Mouse (Mus musculus) liver, embryonic 15.5 days (tissue): Measurements from ENCODE around the gene Ccdc185. TPM values are rescaled to one million over a fixed set of nuclear protein-coding genes. Genes with fewer than 3 reads are reported as not detected.

Source experiments
- ATAC-seq: fragments of 200-750 bp; cut with Nextera tagmentation; 2 replicates; pipeline ENCODE4 v1.8.0; 2017; ENCODE audit warnings: moderate number of reproducible peaks, mild to moderate bottlenecking, moderate library complexity; ENCODE audit not compliant: insufficient read depth
- H3K27ac ChIP-seq: fragments of 300-500 bp; sonication (generic); replicated peaks from 2 replicates; pipeline ENCODE4 v1.5.1; 2015; ENCODE audit warnings: mild to moderate bottlenecking, inconsistent platforms
- H3K27me3 ChIP-seq: fragments of 300-500 bp; sonication (generic); 2 replicates; pipeline ENCODE4 v1.6.1; 2015; ENCODE audit warnings: mild to moderate bottlenecking, inconsistent platforms
- H3K36me3 ChIP-seq: fragments of 300-500 bp; sonication (generic); replicated peaks from 2 replicates; pipeline ENCODE4 v1.6.1; 2015; ENCODE audit warnings: moderate library complexity, mild to moderate bottlenecking, inconsistent platforms
- H3K4me1 ChIP-seq: fragments of 300-500 bp; sonication (generic); replicated peaks from 2 replicates; pipeline ENCODE4 v1.6.1; 2015; ENCODE audit warnings: inconsistent platforms
- H3K4me2 ChIP-seq: fragments of 300-500 bp; sonication (generic); 2 replicates; pipeline ENCODE4 v1.6.1; 2015; ENCODE audit warnings: moderate library complexity, mild to moderate bottlenecking, inconsistent platforms
- H3K4me3 ChIP-seq: fragments of 300-500 bp; sonication (generic); replicated peaks from 2 replicates; pipeline ENCODE4 v1.5.1; 2015; ENCODE audit warnings: mild to moderate bottlenecking, inconsistent platforms
- H3K9ac ChIP-seq: fragments of 300-500 bp; sonication (generic); 2 replicates; pipeline ENCODE4 v1.6.1; 2015; ENCODE audit warnings: moderate library complexity, mild to moderate bottlenecking, inconsistent platforms
- H3K9me3 ChIP-seq: fragments of 300-500 bp; sonication (generic); replicated peaks from 2 replicates; pipeline ENCODE4 v1.6.1; 2016; ENCODE audit warnings: inconsistent platforms
- WGBS: fragments of 180-500 bp; shearing (Covaris S2); methylation state at CpG from one replicate; pipeline ENCODE4 v1.1.7; 2015; ENCODE audit warnings: mixed read lengths; ENCODE audit not compliant: insufficient replicate concordance; 5-methylcytosine and 5-hydroxymethylcytosine counted together
- polyA plus RNA-seq: library from polyadenylated mRNA; unstranded; fragments of >200 nt; fragmentation: Nextera tagmentation; extraction: Ambion mirVana; gene quantifications from 2 replicates; pipeline ENCODE4 v1.2.1, GENCODE M21; 2015

The Ccdc185 gene
- not detected in 2 replicates for polyA plus RNA-seq

DNA sequence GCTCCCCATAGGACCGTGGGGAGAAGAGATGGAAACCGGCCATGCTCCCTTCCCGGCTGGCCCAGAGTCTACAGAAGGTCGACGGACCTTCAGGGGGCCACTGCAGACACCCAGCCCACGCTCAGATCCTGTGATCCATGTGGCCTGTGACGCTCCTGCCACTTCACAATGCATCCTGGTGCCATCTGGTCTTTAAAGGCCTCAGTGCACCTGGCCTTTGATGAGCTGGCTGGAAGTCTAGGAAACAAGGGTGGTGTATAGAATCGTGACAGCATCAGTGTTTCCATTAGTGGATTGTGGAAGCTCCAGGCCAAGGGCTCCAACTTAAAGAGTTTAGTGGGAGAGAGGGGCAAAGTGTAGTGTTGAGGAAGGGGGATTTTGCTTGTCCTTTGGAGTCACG, at the start of gene Ccdc185:
Gene Ccdc185 (minus strand): TSS at position 101 of the 400 bp plus-strand sequence.
- no peaks in the 10 kb centered on the region for H3K4me1 ChIP-seq
- no peak within 1 kb of the TSS for H3K4me3 ChIP-seq
- no peaks in the 10 kb centered on the region for H3K9me3 ChIP-seq
- H3K36me3 ChIP-seq, result no peaks in the 10 kb centered on the region
- no peaks in the 10 kb centered on the region for H3K27me3 ChIP-seq
- ATAC-seq, result no peak
- H3K27ac ChIP-seq, result no peak within 1 kb of the TSS
- no peak within 1 kb of the TSS for H3K9ac ChIP-seq
- 72% methylated on average over 9 of the region's 9 CpGs for WGBS
- H3K4me2 ChIP-seq, result no peak within 1 kb of the TSS

DNA sequence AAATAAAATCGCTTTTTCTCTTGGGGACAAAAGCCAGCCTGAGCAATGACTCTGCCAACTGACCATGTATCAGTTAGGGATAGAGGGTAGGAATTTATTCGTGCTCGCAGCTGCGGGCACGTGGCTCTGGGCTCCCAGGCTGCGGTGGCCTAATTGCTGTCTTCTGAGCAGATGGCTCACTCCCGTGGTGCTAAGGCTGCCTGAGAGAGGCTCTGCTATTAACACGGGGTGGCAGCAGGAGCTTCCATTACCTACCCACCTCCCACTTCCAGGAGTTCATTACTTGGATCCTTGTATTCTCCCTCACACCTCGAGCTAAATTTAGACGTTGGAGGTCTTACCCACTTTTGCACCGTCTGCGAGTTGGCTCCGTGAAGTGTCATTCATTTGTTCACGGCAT, 48.1 kb upstream of the Ccdc185 start:
- Histone ChIP-seq H3K27ac (no peak overlapping the region), H3K4me3 (no peak overlapping the region), H3K4me1 (no peaks in the 10 kb centered on the region), H3K9ac (no peak overlapping the region), H3K27me3 (no peaks in the 10 kb centered on the region), H3K36me3 (no peaks in the 10 kb centered on the region), H3K9me3 (no peaks in the 10 kb centered on the region), H3K4me2 (no peak overlapping the region)
- WGBS, result 70% methylated on average over 14 of the region's 14 CpGs
- ATAC-seq, result no peak

DNA sequence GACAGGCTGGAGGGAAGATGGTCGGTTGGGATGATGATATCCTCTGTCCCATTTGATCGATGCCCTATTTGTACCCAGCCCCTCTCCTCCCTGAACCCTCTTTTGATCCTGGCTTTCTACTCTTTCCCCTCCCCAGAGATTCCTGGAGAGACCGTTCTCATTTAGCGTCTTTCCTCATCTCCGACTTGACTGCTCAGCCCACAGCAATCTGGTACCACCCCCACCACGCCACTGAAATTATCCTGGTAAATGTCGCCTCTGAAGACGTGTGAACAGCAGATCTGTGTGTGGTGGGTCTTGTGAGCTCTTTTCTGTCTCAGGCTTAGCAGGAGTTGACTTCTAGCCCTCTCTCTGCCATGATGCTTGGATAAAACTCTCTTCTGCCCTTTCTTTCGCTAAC, 45.6 kb upstream of the Ccdc185 start:
- 70% methylated on average over 9 of the region's 9 CpGs for WGBS
- Histone ChIP-seq H3K4me2 (no peak overlapping the region), H3K4me3 (no peak overlapping the region), H3K9ac (no peak overlapping the region), H3K36me3 (no peaks in the 10 kb centered on the region), H3K9me3 (no peaks in the 10 kb centered on the region), H3K27ac (no peak overlapping the region), H3K4me1 (no peaks in the 10 kb centered on the region), H3K27me3 (no peaks in the 10 kb centered on the region)
- ATAC-seq, result no peak

DNA sequence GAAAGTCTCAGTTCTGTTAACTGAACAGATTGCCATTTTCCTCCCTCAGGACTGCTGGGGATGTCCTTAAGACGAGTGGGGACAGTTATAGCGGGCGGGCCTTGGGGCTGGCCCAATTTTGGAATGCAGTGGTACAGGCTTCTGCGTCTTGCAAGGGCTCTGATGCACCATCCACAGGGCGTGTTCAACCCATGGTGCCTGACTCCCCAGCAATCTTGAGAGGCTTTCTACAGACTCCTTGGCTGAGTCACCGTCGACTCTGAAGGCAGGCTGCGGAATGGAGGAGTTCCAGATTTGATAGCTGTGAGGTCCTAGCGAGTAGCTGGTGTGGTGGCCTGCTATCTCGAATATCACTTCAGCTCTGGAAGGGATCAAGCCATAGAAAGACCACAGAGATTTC, 45.2 kb upstream of the Ccdc185 start:
- H3K27ac ChIP-seq, result no peak overlapping the region
- no peak for ATAC-seq
- H3K9me3 ChIP-seq, result no peaks in the 10 kb centered on the region
- no peak overlapping the region for H3K4me2 ChIP-seq
- no peaks in the 10 kb centered on the region for H3K36me3 ChIP-seq
- no peaks in the 10 kb centered on the region for H3K4me1 ChIP-seq
- no peak overlapping the region for H3K9ac ChIP-seq
- H3K27me3 ChIP-seq, result no peaks in the 10 kb centered on the region
- 72% methylated on average over 10 of the region's 10 CpGs for whole genome bisulfite sequencing
- H3K4me3 ChIP-seq, result no peak overlapping the region

DNA sequence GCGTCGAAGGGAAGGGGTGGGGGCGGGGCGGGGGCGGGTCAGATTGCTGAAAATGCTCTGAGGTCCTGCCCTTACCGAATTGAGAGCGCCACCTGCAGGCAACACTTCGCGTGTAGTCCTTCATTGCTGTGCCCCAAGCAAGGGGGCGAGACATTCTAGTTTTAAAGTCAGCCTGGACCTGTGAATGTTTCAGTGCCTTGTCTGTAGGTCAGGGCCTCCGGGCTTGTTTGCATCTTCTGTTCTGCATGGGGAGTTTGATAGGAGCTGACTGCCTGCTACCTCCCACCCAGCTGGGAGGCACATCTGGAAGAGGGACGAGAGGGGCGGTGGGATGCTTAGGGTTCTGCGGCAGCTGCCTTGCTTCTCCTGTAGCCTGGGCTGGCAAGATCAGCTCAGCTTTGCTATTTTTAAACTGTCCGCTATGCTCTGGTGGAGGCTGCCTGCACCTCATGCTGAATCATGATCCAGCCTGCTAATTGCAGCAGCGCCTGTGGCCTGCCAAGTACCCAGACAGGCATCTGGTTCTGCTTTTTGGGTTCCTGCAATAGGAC, 43.6 kb upstream of the Ccdc185 start:
- no peak overlapping the region for H3K4me3 ChIP-seq
- H3K4me1 ChIP-seq, result no peaks in the 10 kb centered on the region
- H3K36me3 ChIP-seq, result no peaks in the 10 kb centered on the region
- no peak for ATAC-seq
- H3K4me2 ChIP-seq, result no peak overlapping the region
- H3K27me3 ChIP-seq, result no peaks in the 10 kb centered on the region
- H3K9ac ChIP-seq, result no peak overlapping the region
- 13% methylated on average over 16 of the region's 16 CpGs for WGBS
- no peak overlapping the region for H3K27ac ChIP-seq
- no peaks in the 10 kb centered on the region for H3K9me3 ChIP-seq

DNA sequence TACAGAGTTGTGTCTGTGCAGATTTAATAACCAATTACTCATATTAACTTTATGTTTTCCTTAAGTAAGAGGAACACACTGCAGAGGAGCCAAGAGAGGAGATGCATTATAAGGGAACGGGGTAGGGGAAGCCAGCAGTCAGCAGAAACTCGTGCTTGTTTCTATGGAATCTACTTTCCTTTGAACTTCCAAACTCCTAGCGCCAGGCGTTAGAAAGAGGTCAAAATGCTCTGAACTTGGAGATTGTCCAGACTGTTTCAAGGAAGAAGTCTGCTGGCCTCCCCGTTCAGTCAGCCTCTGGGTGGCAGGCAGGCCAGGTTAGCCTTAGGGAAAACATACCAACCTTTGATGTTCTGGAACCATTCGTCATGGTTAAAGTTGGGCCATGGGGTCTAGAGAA, 39.9 kb upstream of the Ccdc185 start:
- Histone ChIP-seq H3K9ac (no peak overlapping the region), H3K4me3 (no peak overlapping the region), H3K36me3 (no peaks in the 10 kb centered on the region), H3K27ac (no peak overlapping the region), H3K9me3 (no peaks in the 10 kb centered on the region), H3K4me1 (no peaks in the 10 kb centered on the region), H3K27me3 (no peaks in the 10 kb centered on the region), H3K4me2 (no peak overlapping the region)
- no peak for ATAC-seq
- WGBS, result 61% methylated on average over 6 of the region's 6 CpGs

DNA sequence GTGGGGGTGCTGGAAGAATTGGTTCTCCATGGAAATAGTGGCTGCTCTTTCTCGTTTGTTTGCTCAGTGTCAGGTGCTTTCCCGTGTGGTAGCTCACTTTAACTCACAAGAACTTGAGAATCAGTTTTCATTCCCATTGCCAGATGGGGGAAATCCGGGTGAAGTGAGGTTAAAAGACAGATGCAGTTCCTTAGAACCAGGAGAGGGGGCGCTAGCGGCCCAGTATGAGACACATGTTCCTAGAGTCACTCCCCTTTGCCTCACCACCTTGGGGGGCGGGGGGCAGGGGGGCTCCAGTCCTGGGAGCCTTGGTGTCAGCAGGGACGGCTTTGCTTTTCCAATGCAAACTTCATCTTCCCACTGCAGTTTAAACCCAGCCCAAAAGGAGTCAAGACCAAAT, 38.0 kb upstream of the Ccdc185 start:
- Histone ChIP-seq H3K36me3 (no peaks in the 10 kb centered on the region), H3K27ac (no peak overlapping the region), H3K9me3 (no peaks in the 10 kb centered on the region), H3K4me3 (no peak overlapping the region), H3K4me1 (no peaks in the 10 kb centered on the region), H3K4me2 (no peak overlapping the region), H3K27me3 (no peaks in the 10 kb centered on the region), H3K9ac (no peak overlapping the region)
- no peak for ATAC-seq
- 28% methylated on average over 7 of the region's 7 CpGs for WGBS

DNA sequence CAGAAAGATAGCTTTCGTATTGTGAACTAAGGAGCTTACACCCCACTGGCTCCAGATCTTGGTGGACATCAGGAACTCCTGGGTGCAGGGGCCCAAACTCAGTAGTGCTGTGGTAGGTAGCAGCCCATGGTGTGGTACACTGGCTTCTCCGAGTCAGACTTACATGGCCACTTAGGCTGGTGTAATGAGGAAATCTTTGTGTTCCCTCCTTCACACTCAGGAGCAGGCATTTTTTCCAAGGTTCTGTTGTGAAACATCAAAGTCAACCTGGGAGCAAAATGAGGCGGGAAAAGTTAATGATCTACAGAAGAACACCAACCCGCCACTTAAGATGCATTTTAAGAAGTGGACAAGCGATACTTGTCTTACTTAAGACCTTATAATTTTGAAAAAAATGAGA, 36.5 kb upstream of the Ccdc185 start:
- no peak overlapping the region for H3K4me2 ChIP-seq
- H3K9me3 ChIP-seq, result no peaks in the 10 kb centered on the region
- H3K4me3 ChIP-seq, result no peak overlapping the region
- H3K27ac ChIP-seq, result no peak overlapping the region
- no peaks in the 10 kb centered on the region for H3K4me1 ChIP-seq
- H3K9ac ChIP-seq, result no peak overlapping the region
- no peaks in the 10 kb centered on the region for H3K36me3 ChIP-seq
- no peak for ATAC-seq
- no peaks in the 10 kb centered on the region for H3K27me3 ChIP-seq
- WGBS, result 61% methylated on average over 5 of the region's 5 CpGs

DNA sequence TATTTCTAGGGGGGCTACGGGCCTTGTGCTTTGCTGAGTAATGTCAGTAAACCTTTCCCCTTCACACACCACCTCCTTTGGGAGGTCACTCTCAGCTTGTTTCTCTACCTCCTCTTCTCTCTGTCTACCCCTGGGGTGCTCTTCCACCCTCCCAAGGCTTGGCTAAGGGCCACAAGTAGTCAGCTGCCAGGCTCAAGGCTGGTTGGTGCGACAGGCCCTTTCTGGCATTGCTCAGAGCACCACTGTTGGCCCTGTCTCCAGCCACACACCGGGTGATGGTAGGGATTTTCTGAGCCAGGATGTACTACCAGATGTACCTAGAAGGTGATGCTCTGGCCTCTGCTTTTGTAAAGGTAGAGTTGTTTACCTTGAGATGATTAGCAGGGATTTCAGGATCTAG, 35.8 kb upstream of the Ccdc185 start:
- Histone ChIP-seq H3K27me3 (no peaks in the 10 kb centered on the region), H3K36me3 (no peaks in the 10 kb centered on the region), H3K9me3 (no peaks in the 10 kb centered on the region), H3K4me1 (no peaks in the 10 kb centered on the region), H3K4me3 (no peak overlapping the region), H3K4me2 (no peak overlapping the region), H3K9ac (no peak overlapping the region), H3K27ac (no peak overlapping the region)
- 71% methylated on average over 3 of the region's 3 CpGs for WGBS
- ATAC-seq, result no peak

DNA sequence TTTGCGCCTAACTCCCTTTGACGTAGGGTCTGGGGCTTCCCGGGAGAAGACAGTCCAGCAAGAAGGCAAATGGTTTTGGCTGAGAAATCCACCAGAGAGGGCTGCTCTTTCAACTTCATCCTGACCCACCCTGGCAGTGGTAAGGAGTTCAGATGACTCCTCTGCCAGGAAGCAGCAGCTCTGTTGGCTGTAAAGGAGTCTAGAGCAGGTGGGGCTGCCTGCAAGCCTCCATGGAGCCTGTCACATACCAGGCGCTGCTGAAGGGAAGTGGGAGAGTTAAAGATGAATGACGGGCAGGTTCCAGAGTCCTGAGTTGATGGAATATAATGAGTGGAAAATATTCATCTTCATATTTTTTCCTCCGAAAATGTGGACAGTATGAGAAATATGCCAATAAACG, 34.8 kb upstream of the Ccdc185 start:
- 68% methylated on average over 7 of the region's 7 CpGs for WGBS
- Histone ChIP-seq H3K4me3 (no peak overlapping the region), H3K9ac (no peak overlapping the region), H3K9me3 (no peaks in the 10 kb centered on the region), H3K4me1 (no peaks in the 10 kb centered on the region), H3K27ac (no peak overlapping the region), H3K36me3 (no peaks in the 10 kb centered on the region), H3K4me2 (no peak overlapping the region), H3K27me3 (no peaks in the 10 kb centered on the region)
- ATAC-seq, result no peak

DNA sequence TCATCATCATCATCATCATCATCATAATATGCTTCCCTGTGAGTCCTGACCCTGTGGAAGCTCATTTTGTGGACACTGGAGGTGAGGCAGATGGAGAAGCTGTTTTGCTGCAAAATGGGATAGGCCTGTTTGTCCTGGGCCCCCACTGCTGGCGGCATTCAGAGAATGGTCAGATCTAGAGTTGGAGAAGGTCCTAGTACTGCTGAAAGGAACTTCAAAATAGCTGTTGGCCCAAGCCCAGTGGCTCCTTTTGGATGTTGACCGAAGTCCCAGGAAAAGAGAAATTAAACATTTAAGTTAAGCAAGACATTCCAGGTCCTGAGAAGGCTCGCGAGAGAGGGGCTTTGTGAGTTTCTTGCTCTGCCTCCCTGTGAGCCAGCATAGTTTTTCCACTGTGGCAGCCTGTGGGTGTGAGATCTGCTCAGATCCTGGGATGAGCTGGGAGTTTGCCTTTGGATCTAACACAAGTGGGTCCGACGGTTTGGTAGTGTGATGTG, 30.1 kb upstream of the Ccdc185 start:
- Histone ChIP-seq H3K36me3 (no peaks in the 10 kb centered on the region), H3K4me1 (no peaks in the 10 kb centered on the region), H3K4me3 (no peak overlapping the region), H3K27ac (no peak overlapping the region), H3K9ac (no peak overlapping the region), H3K4me2 (no peak overlapping the region), H3K9me3 (no peaks in the 10 kb centered on the region), H3K27me3 (no peaks in the 10 kb centered on the region)
- no peak for ATAC-seq
- WGBS, result 65% methylated on average over 6 of the region's 6 CpGs

DNA sequence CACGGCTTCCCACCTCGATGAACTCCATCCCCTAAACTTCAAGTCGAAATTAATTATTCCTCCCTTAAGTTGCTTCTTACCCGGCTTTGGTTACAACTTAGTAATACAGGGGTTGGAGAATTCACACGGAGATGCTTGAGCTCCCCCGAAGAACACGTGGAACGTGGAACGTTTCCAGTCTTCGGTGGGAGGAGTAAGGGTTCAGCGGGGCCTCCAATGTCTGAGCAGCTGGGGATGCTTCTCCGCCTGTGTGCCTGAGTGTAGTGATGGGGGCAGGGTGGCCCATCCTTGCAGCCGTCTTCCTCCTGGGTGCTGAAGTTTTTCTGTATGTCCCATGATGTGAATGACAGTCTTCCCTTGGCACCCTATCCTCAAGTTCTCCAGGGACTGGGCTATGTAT, 29.2 kb upstream of the Ccdc185 start:
- Histone ChIP-seq H3K9me3 (no peaks in the 10 kb centered on the region), H3K4me1 (no peaks in the 10 kb centered on the region), H3K9ac (no peak overlapping the region), H3K27me3 (no peaks in the 10 kb centered on the region), H3K4me2 (no peak overlapping the region), H3K4me3 (no peak overlapping the region), H3K36me3 (no peaks in the 10 kb centered on the region), H3K27ac (no peak overlapping the region)
- WGBS, result 66% methylated on average over 13 of the region's 13 CpGs
- no peak for ATAC-seq
